Mouse (Mus musculus) gastrocnemius, postnatal 4 days (tissue): ENCODE data around the gene Hils1. TPM values are rescaled to one million over a fixed set of nuclear protein-coding genes. Genes with fewer than 3 reads are reported as not detected.
"Not testable (repeated sequence)": the region's sequence is repeated elsewhere in the genome, so short reads cannot be mapped to it uniquely, and the experiment has no call there.

Experiments
- DNase-seq, 2 experiments: peaks; one replicate each; pipeline ENCODE4 v3.0.0; 2021 to 2022; ENCODE audit warnings: low spot score in 2 of 2, mixed read lengths in 2 of 2
- total RNA-seq, 2 experiments: library from RNA; stranded (reverse); gene quantifications; 2 replicates each; pipeline ENCODE4 v1.2.3; 2021

Hils1 gene
- total RNA-seq, 2 experiments from 2014 or later: not detected

DNA sequence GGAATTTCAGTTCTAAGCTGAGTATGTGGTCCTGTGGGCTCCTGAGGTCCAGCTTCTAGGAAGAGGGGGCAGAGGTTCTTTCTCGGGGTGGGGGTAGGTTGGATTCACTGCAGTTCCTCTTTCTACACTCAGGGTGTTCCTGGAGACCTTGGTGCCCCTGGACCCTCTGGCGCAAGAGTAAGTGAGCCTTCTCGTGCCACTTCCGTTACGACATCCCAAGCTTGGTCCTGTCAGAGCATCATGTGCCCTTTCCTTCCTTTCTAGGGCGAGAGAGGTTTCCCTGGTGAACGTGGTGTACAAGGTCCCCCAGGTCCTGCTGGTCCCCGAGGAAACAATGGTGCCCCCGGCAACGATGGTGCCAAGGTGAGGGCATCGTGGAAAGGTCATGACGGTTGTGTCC is 22.2 kb upstream of the Hils1 start:
- DNase-seq: no peak

DNA sequence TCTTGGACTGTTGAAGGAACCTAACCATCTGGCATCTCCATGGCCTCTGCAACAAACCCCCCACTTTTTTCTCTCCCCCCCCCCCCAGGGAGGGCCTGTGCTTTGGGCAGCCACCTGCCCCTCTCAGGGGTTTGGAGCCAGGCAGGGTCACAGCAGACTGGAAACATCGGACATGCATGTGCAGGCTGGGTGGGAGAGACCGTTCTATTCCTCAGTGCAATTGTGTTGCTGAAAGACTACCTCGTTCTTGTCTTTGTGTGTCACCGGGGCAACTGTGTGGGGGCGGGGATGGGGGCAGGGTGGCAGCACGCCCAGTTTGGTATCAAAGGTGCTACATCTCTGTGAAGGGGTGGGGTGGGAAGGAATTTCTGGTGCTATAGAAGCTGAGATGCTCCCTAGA is 15.2 kb upstream of the Hils1 start:
- DNase-seq: no peak

- DNase-seq: no peak
Measured at GRCm38 (mm10) chr11:94955103-94955502, 12.3 kb upstream of the Hils1 start.

GRCm38 (mm10) chr11:94957693-94958064 is 9.7 kb upstream of the Hils1 start:
- DNase-seq: no peak

DNA sequence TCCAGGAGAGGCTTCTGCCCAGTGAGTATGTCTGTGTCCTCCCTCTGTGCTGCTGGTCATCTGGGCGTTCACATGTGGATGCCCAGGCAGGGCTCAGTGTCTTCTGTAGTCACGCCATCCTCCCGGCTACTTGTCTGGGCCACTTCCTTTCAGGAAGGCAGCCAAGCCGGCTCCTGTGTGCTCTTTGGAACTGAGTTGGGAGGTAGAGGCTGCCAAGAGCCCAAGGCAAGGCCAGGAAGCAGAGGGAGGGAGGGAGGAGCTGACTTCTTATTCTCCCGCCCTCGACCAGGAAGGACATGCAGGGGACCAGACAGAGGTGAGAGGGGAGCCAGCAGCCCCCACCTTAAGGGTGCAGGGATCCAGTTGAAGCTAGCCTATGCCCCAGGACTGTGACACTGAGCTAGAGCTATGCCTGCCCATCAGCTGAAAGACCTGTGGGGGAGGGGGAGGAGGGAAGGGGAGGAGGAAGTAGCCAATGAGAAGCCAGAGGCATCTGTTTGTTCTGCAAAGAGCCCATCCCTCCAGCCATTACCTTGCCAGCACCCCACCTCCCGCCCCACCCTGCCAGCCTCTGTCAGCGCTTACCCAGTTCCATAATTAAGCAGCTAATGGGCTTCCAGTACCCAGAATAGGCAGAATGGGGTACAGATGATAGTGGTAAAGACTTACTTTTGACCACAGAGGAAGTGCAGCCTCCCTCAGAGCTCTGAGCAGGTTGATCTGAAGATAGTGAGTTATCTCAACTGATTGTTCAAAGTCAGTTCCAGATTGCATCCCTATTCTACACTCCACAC is 9.1 kb upstream of the Hils1 start:
- DNase-seq: peak; percentile 70 to 82

DNA sequence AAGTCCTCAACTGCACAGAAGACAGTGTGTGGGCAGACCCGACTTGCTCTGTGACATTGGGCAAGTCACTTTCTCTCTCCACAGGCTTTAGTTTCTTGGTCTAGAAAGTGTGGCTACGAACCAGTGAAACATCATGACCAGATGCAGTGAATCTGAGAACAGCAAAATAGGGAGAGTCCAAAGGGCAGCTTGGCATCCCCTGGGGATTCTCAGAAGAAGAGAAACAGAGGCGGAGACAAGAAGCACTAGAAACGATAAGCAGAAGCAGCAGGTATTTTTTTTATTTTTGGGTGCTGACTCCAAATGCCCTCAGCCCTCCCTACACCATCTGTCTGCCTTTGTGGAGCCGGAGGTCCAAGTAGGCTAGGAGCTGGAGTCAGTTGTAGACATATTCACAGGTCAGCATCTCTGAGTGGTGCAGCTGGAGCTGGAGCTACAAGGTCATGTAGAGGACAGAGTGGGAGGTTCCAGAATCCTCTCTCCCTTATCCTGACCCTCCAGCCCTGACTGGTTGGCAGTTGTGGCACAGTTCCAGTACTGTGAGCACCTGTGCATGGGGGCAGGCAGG is 4.8 kb upstream of the Hils1 start:
- no peak for DNase-seq

DNA sequence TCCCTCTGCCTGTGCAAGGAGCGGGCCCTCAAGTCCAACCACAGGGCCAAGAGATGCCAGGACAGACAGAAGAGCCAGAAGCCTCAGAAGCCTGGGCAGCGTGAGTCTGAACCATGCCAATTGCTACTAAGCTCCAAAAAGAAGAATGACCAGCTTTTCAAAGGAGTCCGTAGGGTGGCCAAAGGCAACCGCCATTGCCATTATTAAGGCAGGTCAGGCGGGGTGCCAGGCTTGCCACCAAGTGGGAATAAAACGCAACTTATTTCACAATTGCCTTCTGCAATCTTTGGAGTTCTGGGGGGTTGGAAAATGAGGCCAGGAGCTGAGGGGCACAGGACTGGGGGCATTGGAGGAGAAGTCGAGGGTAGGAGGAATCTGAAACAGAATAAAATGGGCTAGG is 794 bp downstream of the Hils1 start:
- DNase-seq: no peak

GRCm38 (mm10) chr11:94969709-94970108 is 2.3 kb downstream of the Hils1 start:
- DNase-seq: not testable (repeated sequence)

DNA sequence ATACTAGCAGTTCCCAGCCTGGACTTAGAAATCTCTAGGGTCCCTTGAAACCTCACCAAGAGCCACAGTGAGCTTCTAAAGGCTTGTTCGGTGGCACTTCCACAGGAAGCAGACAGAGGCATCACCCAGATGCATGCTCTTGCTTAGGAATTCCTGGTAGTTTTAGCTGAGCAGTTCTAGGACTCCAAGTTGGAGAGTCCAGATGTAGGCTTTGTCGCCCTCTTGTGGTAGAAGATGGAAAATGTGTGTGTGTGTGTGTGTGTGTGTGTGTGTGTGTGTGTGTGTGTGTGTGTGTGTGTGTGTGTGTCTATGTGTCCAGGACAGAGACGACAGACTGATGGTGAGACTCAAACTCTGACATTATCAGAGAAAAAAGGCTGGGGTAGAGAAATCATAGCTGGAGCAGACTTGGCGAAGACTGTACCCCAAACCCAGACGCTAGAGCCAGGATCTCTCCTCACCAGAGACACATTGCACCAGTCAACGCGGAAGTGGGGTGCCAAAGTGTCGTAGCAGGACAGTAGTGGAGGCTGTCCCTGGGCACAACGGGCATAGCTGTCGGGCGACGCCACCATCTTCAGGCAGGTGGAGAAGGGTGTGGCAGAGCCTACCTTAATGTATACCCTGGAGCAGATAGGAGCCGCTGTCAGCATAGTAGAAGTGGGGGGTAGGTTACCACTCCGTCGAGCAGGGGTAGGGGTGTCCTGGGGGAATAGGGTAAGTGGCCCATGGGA is 3.0 kb downstream of the Hils1 start:
- DNase-seq: peak in 1 of 2 experiments; percentile 78

- DNase-seq: no peak
Measured at GRCm38 (mm10) chr11:94971895-94972615, 4.7 kb downstream of the Hils1 start.

DNA sequence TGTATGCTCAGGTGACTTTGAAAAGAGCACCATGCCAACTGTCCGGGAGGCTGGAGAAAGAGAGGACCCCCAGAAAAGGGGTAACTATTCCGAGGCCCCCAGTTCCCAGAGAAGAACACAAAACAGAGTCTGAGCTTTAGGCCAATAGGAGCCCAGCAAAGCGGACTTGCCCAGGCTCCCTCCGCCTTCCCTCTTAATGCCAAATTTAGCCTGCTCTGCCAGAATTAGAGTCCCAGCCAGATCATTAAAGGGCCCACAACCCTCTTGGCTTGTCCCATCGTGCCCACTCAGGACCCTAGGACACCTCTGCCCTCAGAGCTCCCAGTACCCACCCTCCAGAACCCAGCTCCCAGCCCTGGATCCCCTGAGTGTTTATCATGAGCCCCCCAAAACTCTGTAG is 5.5 kb downstream of the Hils1 start:
- no peak for DNase-seq

DNA sequence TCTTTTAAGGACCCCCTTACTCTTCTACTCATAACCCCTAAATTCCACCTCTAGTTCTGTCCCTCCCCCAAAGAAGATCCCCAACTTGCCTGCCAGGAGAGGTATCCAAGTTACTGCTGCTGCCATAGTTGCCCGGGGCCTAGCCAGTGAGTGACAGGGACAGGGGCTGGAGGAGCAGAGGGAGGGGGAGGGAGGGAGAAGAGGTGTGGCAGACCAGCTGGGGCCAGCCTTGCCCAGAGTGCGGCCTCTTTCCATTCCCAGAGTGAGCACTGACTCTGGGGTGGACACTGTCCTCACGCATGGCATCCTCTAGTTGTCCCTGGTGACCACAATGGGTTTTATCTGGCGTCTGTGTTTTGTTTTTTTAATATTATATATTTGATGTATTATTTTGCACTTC is 5.9 kb downstream of the Hils1 start:
- DNase-seq: peak in 1 of 2 experiments; percentile 60

- no peak for DNase-seq
Measured at GRCm38 (mm10) chr11:94974951-94975350, 7.6 kb downstream of the Hils1 start.

- no peak for DNase-seq
Measured at GRCm38 (mm10) chr11:94976199-94976598, 8.8 kb downstream of the Hils1 start, which contains the start of gene Sgca. Gene Sgca (minus strand): TSS chr11:94976327.

- no peak for DNase-seq
Measured at GRCm38 (mm10) chr11:94978178-94978915, 11.0 kb downstream of the Hils1 start.

DNA sequence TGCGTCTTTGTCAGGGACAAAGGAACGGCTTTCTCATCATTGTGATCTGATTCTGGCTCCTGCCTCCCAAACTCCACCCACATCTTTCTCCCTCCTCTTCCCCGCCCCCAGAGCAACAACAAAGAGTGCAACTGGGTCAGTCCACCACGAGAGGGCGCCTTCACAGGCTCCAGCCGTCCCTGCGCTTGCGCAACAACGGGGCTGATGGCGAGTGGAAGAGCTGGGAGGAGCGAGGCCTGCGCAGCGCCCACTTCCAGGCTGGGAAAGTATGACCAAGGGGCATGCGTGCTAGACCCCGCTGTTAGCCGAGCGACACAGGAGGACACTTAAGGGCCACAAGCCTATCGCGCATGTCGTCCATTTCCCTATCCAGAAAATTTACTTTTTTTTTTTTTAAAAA is 11.6 kb downstream of the Hils1 start:
- DNase-seq: peak; percentile 91 to 95

- no peak for DNase-seq
Measured at GRCm38 (mm10) chr11:94979462-94980179, 12.2 kb downstream of the Hils1 start.

GRCm38 (mm10) chr11:94985140-94985539 is 17.7 kb downstream of the Hils1 start:
- DNase-seq: no peak

DNA sequence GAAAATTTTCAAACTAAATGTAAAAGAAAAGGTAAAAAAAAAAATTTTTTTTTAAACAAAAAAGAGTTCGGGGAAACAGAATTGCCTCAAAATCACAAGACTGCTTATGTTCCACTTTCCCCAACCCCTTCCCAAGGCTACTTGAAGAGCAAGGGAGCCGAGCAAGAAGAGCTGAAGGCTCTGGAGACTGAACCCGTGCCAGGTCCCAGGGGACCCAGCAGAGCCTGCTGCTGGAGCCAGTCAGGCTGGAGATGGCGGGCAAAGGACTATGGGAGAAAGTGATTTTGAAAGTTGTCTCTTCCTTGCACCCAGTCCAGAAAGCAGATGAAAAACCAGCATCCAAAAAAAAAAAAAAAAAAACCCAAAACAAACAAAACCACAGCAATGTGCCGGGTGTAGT is 18.4 kb downstream of the Hils1 start:
- no peak for DNase-seq

GRCm38 (mm10) chr11:94986435-94986834 is 19.0 kb downstream of the Hils1 start:
- DNase-seq: no peak
